Mouse (Mus musculus) frontal cortex, postnatal 14 days (tissue): ENCODE measurements around the gene Rreb1.

Experiments
- DNase-seq, 2 experiments: peaks; one replicate each; pipeline ENCODE4 v3.0.0; 2022; ENCODE audit warnings: low spot score in 2 of 2

The Rreb1 gene

DNA sequence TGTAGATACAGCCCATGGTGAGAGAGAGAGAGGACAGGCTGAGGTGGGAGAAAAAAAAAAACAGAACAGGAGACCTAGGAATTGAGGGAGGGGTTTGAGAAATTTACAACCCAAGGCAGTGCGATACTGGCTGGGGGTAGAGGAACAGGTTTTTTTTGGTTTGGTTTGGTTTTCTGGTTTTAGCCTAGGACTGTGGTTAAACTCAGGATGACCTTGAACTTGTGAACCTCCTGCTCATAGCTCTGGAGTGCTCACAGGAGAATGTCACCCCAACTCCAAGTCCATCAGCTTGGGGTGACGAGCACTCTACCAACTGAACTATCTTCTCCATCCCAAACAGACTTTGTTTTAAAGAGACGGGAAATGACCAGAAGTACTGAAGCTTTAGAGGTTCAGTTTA is 165.3 kb downstream of the Rreb1 start:
- no peak for DNase-seq

GRCm38 (mm10) chr13:37944306-37944705 is 166.1 kb downstream of the Rreb1 start:
- DNase-seq: no peak

- DNase-seq: no peak
Measured at GRCm38 (mm10) chr13:37945392-37945791, 167.2 kb downstream of the Rreb1 start.

DNA sequence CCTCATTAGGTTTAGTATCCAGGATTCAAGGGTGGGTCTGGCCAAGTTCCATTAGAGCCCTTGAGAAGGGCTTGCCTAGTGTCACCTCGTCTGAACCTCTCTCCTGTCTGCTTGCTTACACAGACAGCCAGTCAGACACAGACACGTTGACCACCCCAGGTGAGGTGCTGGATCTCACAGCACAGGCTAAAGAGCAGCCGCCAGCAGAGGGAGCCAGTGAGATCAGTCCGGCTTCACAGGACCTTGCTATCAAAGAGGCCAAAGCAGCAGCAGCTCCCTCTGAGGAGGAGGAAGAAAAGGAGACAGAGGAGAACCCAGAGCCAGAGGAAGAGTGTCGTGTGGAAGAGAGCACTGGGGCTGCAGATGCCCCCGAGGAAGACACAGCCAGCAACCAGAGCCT is 168.5 kb downstream of the Rreb1 start:
- peak in 1 of 2 experiments; percentile 68 for DNase-seq

- no peak for DNase-seq
Measured at GRCm38 (mm10) chr13:37952981-37953380, 174.8 kb downstream of the Rreb1 start.

GRCm38 (mm10) chr13:37954318-37954717 is 176.1 kb downstream of the Rreb1 start:
- no peak for DNase-seq

- DNase-seq: no peak
Measured at GRCm38 (mm10) chr13:37958498-37959238, 180.5 kb downstream of the Rreb1 start.

DNA sequence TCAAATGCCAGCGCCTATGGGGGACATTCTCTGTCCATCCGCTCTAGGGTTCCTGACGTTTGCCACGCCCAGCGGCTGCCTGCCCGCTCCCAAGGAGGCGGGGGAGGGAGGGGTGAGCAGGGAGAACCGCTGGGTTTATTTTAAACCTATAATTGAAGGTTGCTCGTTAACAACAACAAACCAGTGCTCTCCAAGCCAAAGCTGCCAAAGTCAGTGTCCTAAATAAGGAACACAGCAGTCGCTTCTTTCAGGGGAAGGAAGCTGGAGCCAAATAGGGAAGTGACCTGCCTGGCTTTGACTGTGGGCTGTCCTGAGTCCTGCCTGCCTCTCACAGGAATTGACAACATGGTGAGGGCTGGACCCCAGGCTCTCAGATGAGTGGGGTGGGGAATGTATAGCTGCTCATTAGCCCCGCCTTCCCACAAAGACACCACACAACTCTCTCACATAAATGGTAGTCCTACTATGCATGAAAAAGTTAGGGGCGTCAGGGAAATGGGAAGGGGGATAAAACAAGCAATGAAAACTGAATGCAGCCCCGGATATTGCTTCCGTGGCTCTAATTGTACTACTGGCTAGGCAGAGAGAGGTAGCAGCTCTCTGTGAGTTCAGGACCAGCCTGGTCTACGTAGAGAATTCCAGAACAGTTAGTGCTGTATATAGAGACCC is 181.2 kb downstream of the Rreb1 start:
- DNase-seq: no peak

DNA sequence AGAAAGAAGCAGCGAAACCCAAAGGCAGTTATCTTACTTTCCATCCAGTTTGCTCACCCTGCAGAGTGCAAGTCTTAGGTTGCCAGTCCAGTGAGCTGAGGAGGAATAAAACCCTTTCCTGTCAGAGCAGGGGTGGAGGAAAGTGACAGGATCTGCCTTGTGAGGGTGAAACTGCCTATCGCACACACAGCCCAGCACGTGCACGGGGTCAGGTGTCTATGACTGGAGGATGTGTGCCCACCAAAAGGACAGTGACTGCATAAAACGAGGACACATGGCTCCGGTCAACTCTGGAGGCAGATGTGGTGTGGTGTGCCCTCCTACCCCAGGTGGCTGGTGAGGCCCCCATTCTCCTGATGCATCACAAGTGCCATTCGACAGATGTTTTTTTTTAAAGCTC is 181.7 kb downstream of the Rreb1 start:
- DNase-seq: no peak

GRCm38 (mm10) chr13:37962541-37962940 is 184.3 kb downstream of the Rreb1 start:
- no peak for DNase-seq

- DNase-seq: peak in 1 of 2 experiments; percentile 63
Measured at GRCm38 (mm10) chr13:37963354-37964007, 185.3 kb downstream of the Rreb1 start.

GRCm38 (mm10) chr13:37964128-37965087 is 186.2 kb downstream of the Rreb1 start:
- no peak for DNase-seq

GRCm38 (mm10) chr13:37965126-37965914 is 187.1 kb downstream of the Rreb1 start:
- no peak for DNase-seq

- DNase-seq: no peak
Measured at GRCm38 (mm10) chr13:37966256-37967051, 188.3 kb downstream of the Rreb1 start.

GRCm38 (mm10) chr13:37967052-37967437 is 188.8 kb downstream of the Rreb1 start:
- no peak for DNase-seq

DNA sequence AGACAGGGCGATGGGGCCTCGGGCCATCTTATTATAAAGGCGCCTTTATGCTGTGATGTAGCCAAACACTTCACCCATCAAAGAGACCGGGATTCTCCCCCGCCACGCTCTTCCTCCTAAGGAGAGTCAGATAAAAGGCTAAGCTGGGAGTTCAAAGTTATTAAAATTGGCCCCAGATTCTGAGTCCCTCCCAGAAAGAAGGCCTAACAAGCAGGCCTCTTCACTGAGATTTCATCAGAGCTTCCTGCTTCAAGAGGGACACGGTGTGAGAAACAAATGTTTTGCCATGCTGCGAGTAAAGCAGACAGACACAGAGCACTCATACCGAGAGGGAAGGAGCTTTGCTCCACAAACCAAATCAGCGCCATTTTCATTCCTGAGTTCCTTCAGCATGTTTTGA is 189.4 kb downstream of the Rreb1 start:
- no peak for DNase-seq

GRCm38 (mm10) chr13:37969337-37969736 is 191.1 kb downstream of the Rreb1 start:
- DNase-seq: peak; percentile 67 to 89

DNA sequence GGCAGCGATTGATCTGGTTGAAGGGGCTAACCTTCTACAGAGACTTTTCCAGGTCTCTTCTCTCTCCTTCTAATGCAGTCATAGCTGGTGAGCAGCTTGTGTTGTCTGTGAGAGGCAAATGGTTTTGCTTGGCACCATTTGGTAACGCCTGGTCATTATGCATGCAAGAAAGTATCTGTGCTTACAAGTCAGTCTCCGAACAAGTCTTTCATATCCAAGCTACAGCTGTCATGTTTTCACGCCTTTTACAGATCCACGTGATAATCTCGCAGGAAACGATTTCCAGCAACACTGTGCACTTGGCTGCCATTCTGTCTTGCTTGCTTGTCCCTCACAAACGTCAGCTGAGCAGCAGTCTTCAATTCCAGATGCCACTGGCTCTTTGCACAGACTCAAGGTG is 191.8 kb downstream of the Rreb1 start:
- DNase-seq: no peak

- no peak for DNase-seq
Measured at GRCm38 (mm10) chr13:37970887-37971530, 192.8 kb downstream of the Rreb1 start.

DNA sequence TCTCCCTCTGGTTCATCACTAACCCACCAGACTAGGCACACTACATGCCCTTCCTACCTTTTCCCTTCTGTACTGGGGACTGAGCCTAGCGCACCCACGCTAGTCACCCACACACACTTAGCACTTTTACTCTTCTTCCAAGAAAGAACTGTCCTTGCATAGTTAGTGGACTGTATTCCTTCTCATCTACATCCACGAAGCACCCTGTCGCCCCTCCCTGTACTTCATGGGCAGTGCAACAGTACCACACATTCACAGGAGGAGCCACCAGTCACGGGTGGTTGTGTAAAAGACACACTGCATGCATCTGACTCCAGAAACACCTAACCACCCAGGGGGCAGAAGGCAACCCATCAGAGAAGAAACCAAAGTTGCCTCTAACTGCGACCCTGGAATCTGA is 195.8 kb downstream of the Rreb1 start:
- DNase-seq: no peak
